Mouse (Mus musculus) spleen, adult 12 weeks (tissue): ENCODE results near the gene Crybg1.
A peak's percentile ranks its signal among the peaks of the same experiment; 100 is the strongest.

ENCODE experiments used
- DNase-seq: peaks from one replicate; pipeline ENCODE4 v3.0.0; 2022; ENCODE audit warnings: low spot score

Gene Crybg1

DNA sequence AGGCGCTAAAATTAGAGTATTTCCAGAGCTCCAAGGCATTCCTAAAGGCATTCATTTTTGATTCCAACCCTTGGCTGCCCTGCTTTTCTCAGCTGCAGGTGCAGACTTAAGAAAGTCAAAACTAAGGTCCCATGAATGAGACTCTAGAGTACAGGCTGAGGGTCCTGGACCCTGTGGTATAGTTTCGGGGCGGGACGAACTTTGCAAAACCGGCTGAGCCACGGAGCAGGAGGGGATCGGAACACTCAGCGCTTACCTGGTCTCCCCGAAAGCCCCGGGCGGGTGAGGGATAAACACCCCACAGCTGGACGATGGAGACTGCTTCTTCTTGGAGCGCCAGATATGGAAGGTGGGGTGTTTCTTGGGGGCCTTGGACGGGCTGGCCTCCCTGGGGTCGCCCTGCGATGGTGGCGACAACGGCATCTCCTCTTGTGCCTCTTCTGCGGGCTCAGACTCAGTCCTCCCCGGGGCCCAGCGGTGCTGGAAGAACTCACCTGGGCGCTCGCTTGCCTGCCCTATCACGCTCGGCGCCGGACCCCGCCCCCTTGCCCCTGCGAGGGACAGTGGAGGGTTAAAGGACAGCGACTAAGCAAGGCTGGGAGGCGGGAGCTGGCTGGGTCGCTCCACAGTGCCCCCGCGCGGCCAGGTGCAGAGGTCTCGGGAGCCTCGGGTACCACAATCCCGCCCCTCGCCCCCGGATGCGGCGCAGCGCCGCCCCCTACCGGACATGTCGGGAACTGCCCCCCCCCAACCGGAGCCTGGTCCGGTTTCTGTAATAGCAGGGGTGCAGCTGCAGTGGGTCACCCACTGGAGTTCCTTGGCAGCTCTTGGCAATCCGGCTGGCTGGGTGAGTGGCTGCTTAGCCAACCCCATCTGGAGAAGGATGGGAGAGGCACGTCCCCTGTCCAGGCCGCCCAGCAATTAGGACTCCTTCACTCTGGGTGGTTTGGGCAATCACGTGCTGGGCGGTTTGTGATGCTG lies at the start of gene Crybg1:
Gene Crybg1 (minus strand): TSS at position 517 of the 981 bp plus-strand sequence.
- peak; percentile 53 for DNase-seq

DNA sequence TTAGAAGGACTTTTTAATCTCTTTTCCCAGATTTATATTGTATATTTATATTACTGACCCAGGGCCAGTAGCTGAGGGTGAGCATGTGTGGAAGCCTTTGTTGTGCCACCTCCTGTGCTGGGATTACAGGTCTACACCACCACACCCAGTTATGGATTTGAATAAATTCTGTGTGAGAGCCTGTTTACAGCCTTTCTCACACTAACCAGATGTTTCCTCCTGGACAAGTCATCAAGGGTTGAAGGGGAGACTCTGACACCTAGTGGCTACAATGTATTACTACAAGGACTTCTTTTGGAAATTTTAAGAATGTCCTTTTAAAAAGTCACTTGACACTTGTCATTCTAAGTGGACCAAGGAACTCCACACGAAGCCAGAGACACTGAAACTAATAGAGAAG lies 28.7 kb upstream of the Crybg1 start:
- DNase-seq, result no peak

DNA sequence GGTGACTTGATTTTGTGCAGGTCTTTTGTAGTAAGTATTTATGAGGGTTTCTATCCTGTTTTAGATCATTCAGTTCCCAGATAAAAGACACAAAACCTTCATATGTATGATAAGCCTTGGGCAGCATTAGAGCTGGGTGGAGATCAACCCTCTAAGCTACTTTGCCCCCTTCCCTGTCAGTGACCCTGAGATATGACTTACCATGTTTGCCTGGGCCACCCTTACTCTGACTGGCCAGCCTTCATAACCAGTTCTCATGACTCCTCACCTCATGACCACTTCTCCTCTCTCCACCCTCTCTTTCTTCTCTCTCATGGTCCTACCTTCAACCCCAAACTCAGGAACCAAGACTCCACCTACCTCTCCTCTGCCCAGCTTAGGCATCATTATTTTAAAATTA lies 27.9 kb upstream of the Crybg1 start:
- no peak for DNase-seq

DNA sequence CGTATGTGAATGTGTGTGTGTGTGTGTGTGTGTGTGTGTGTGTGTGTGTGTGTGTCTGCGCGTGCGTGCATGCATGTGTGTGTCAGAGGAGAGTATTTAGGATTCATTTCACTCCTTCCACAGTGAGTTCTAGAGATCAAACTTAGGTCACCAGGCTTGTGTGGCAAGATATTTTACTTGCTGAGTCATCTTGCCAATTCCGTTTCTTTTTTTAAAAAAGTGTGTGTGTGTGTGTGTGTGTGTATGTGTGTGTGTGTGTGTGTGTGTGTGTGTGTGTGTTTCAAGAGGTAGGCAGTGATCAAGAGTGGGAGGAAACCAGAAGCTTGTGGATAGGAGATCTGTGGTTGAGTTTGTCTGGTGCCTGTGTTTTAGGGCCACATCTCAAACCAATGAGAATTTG lies 27.5 kb upstream of the Crybg1 start:
- no peak for DNase-seq

DNA sequence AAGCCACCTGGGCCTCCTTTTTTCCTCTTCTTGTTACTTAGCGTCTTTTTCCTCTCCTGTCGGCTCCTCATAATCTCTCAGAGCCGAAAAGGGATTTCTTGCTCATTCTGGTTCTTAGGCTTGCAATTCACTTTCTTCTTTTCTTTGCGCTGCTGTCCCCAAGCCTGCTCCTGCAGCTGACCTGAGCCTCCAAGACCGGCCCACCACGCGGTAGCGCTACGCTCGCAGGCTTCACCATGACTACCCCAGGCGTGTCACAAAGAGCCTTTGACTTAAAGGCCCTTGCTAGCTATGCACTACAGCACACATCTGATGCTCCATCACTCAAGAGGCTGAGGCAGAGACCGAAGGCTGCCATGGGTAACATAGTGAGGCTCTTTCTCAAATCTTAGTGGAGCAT lies 21.5 kb upstream of the Crybg1 start:
- DNase-seq, result no peak

DNA sequence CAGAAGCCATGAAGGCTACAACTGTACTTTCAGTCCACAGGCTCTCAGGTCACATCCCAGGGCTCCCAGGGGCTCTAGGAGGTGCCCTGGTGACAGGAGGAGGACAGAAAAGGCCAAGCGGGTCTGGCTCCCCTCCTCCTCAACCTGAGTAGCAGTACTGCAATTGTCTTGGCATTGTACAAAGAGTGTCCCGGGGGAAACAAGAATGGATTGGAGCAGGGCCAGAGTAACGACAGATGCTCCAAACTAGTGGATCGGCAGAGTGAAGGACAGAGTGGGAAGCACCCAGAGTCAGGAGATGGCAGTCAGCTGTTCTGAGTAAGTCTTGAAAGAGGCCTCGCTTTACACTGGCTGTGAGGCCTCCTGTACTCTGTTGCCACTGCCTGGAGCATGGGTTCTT lies 18.4 kb upstream of the Crybg1 start:
- no peak for DNase-seq

DNA sequence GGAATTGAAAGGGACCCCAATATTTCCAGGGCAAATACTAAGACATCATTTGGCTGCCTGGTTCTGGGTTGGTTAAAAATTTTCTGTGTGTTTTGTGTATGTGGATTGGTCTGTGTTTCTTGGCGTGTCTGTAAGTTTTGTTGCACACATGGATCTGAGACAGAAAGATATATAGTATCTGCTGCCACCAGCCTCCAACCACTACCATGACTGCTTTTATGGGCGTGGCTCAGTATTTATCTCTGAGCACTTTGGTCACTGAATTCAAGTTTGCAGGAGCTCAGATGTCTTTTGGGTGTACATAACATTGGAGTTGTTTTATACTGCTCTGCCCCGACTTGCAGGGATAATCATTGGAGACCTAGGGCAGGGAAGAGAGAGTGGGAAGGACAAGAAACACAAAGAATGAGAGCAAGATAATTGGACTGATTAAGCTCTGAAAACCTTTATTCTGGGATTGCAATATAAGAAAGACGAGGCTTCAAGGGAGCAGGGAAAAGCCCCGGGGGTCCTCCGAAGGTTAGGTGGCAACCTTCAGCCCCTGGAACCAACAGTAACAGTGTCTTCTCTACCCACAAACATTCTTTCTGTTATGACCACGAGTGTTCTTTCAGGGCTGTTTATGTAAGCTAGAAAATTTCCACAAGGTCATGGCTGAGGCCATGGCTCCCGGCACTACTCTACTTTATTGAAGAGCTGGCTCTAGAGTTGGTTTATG lies 15.8 kb upstream of the Crybg1 start:
- peak; percentile 40 for DNase-seq

DNA sequence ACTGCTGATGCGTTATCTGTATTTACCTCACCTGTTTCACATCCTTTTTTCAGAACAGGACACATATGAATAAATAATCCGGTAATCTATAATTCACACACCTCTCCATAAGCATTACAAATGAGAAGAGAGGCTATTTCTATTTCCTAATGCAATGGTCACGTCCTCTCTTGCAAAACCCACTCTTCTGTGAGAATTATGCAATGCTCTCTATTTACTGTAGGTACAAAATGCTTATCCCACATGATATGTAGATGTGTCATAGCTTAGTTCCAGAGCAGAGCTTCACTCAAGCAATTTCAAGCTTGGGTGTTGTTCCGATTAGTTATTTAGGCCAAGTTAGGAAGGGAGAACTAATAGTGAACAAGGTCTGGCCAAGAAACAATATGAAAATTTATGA lies 14.4 kb upstream of the Crybg1 start:
- no peak for DNase-seq

DNA sequence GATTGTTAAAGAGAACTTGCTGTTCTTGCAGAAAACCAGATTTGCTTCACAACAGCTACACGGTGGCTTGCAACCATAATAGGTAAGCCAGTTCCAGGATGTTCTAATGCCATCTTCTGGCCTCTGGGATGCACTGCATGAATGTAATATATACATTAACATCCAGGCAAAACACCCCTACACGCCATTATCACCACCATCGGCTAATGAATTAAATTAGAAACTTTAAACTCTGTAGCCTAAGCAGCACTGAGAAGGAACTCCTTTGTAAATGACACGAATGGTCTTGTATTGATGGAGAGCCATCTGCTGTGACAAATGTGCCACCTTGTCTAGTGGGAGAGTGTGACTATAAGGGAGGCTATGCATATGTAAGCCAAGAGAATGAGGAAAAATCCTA lies 11.5 kb upstream of the Crybg1 start:
- no peak for DNase-seq

DNA sequence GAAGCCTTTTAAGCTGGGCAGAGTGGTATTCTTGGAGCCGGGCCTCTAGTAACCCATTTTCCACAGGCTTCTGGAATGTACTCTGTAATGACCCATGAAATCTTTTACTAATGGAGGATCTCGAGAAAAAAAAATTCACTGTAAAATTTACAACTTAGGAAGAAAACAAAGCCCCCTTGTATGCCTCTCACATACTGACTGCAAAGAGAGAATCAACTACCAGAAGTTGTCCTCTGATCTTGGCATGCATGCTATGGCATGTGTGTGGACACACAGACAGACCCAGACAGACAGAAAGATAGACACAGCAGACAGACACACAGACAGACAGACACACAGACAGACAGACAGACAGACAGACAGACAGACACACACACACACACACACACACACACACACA lies 8.8 kb upstream of the Crybg1 start:
- DNase-seq, result no peak

DNA sequence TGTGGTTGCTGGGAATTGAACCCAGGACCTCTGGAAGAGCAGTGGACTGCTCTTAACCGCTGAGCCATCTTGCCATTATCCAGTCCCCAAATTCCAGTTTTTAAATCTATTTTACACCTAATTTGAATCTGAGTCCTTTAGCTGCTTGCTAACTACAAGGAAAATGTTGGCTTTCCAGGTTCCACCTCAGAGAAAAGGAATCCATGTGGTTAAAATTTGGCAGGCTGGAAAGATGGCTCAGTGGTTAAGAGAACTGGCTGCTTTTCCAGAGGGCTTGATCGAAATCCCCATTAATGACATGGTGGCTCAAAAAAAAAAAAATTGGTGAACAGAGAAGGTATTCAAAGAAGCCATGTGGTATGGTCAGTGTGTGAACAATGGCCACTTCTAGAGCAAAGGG lies 1.8 kb upstream of the Crybg1 start:
- DNase-seq, result no peak

DNA sequence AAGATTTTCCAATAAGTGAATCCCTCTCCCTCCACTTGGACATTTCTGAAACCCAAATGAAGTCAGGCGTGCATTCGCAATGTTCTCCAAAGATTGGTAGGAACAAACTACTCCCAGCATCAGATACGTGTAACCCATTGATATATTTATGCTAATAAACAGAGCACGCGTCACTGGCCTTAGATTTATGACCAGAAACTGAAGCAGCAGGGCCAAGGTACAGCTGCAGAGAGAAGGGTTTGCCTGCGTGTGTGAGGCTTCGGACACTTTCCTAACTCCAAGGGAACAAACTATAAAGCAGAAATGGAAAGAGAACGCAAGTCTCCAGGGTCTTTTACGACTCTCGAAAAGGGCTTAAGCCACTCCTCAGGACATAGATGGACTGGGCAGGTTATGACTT lies 5.3 kb downstream of the Crybg1 start:
- no peak for DNase-seq

DNA sequence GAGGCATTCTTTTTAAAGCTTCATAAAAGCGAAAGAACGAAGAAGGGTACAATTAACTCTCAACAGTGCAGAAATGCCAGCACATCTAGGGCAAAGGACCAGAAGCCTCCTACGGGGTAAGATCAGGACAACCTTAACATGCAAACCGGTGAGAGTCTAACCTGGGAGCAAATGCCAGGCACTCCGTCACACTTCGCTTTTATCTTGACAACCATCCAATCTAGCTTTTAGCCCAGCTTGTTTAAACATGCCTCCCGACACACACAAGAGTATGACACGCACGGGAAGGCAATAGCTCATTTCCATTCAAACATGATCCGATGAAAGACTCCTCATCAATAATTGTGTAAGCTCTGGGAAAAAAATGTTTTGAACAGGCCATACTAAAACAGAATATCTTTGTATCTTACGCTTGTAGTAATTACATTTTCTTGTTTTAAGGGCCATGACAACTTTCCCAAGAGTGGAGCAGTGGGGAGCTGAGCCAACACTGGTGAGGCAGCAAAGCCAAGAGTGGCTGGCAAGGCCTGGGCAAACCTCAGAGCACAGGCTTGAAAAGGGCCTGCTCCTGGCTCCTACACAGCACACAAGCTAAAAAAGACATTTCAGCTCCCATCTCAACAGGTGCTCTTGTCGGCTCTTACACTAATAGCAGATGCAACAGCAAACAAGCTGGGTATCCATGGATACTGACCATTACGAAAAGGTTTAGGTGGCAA lies 10.4 kb downstream of the Crybg1 start:
- DNase-seq, result no peak

DNA sequence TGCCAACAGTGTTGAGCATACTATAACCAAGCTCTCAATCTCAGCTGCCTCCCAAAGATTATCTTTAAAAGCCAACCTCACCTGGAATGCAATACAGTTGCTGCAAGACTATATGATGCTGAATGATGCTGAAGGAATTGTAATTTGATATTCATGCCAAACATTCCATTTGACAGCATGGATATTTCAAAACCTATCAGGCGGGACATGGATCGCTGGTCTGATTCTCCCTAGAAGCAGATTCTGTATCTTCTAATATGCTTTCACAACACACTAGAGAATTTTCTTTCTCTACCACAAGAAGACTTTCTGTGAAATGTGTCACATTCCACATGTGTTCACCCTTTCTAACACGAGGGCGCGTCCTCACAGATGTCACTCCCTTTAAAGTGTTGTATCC lies 22.6 kb downstream of the Crybg1 start:
- no peak for DNase-seq

DNA sequence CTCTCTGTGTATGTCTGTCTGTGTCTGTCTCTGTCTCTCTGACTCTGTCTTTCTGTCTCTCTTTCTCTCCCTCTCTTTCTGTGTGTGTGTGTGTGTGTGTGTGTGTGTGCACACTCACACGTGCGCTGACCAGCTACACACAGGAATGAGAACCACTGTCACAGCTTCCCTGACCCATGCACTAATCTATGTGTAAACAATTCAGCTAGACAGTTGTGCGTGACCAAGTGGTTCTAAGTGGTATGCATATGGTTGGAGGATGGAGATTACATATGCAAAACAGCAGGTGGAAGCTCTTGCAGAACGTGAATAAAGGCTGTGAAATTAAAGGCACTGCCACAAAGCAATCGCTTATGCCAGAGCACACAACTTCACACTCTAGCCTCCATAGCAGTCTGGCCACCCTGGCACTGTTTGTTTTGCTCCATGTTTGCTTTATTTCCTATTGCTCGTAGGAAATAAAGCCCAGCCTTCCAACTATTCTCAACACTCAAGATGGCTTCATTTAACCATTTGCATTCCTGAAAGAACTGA lies 24.2 kb downstream of the Crybg1 start:
- no peak for DNase-seq

DNA sequence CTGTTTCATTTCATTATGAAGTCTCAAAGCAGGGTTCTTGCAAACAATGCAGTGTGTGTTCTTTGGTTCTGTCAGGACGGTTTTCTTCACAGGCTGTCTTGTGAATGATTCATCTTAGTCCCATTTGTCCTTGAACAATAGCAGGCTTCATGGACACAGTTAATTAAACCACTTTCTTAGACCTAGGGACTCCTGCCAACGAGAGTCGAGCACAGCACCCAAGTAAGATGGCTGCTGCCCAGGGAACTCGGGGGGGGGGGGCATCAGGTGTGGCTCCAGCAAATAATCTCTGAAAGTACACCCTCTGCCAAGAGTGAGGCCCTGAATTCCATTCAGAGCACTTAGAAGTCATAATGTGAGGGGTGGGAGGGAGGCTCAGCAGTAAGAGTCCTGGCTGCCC lies 30.0 kb downstream of the Crybg1 start:
- DNase-seq, result no peak

DNA sequence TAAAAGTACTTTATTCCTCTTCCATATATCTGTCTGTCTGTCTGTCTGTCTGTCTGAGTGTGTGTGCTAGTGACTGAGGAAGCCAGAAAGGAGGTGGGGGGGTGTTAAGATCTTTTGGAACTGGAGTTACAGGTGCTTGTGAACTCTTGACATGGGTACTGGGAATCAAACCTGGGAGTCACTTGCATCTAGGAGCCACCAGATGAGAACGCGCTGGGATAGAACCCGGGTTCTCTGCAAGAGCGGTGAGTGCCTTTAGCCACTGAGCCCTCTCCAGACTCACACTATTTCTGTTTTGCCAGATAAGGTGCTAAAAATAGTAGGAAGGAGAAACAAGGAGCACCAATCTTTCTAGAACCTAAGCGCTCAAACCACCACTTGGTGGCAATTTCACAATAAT lies 31.9 kb downstream of the Crybg1 start:
- no peak for DNase-seq

DNA sequence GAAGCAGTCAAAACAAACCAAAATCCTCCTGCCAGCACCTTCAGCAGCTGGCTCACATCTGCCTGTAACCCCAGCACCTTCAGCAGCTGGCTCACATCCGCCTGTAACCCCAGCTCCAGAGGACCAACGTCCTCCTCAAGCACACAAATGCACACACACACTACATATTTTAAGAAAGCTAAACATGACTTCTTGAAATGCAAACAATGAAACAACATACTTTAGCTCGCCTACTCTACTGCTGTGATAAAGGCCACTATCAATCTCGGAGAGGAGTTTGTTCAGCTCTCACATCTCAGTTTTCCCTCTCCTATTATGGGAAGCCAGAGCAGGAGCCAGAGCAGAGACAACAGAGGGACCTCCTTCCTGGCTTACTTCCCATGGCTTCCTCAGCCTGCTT lies 34.0 kb downstream of the Crybg1 start:
- no peak for DNase-seq

DNA sequence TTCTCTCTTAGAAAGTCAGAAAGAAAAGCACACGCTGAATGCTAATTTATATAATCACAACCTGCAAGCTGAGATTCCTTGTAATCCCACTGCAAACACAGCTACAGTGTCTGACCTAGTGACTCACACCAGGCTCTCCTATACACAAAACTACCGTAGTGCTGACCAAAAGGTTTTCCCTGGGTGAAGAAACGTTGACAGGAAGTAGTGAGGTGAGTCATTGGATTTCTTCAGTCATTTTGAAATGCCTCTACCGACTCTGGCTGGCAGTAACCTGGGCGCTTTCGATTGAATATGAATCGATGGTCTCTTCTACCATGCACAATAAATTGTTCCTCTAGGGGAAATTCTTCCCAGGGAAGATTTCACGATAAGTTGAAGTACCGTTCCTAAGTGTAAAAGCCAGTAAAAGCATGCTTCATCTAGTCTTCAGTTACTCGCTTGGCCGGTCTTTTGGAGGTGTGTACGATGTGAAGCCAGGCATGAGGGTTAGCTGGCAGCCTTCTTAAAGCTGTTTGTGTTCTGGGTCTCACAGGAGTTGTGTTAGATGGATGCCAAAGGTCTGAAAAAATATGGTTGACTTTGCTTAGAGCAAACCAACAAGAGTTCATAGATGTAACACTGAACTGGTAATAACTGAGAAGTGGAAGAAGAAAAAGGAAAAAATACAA lies 36.5 kb downstream of the Crybg1 start:
- DNase-seq, result no peak

DNA sequence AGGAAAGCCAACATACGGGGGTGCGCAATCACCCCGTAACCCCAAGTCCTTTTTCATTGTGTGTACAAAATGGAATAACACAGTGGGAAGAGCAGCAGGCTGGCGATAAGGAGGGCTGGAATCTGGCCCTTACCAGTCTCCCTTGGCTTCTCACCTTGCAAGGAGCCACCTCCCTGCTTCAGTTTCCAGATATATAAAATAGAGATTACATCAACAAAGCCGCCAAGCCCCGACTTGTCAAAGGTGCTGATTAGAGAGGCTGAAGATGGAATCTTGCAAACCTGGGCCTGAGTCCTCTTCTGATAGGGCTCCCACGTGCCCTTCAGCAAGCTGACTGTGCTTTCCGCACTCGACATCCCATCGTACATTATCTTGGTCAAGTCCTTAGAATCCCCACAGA lies 37.5 kb downstream of the Crybg1 start:
- DNase-seq, result no peak

DNA sequence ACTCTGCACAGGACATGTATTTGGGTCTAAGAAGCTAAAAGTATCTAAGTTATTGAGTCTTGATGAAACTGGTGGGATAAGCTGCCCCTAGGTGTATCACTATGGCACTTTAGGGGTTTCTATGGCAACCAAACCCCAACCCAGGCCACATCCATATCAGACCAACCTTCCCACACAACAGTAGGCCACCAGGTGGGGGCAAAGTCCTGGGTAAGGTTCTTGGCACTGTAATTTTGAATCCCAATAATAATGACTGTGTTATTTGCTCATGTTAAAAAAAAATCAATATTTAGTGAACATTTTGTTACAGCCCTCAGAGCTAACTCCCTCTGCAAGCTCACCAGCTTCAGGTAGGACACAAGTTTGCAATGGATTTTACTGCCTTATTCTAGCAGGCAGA lies 38.2 kb downstream of the Crybg1 start:
- DNase-seq, result no peak

DNA sequence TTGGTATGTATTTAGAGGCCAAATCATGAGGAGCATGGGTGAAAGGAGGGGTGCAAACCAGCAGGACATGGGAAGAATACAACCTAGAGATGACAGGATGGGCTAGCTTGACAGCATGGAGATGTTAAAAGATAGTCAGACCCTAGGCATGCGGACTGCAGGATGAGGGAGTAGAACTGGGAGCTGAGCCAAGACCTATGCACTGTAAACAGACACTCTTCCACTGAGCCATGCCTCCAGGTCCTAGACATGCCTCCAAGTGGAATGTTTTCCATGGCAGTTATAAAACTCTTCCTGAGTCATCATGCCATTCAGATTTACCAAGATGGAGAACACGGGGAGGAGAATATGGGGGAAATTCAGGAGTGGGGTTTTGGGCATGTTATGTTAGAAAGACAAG lies 53.9 kb downstream of the Crybg1 start:
- DNase-seq, result no peak
